Mouse (Mus musculus) limb, embryonic 14.5 days (tissue): Measurements from ENCODE around the gene Zfp740. TPM values are rescaled to one million over a fixed set of nuclear protein-coding genes. Genes with fewer than 3 reads are reported as not detected.

Experiments used
- ATAC-seq: fragments of 200-750 bp; cut with Nextera tagmentation; 2 replicates; pipeline ENCODE4 v1.8.0; 2017; ENCODE audit warnings: low read depth, moderate number of reproducible peaks, moderate TSS enrichment; ENCODE audit not compliant: low FRiP score
- DNase-seq: peaks from one replicate; pipeline ENCODE4 v3.0.0-alpha.2; 2015; ENCODE audit warnings: low spot score
- H3K27ac ChIP-seq: fragments of 300-500 bp; sonication (generic); replicated peaks from 2 replicates; pipeline ENCODE4 v1.5.1; 2014; ENCODE audit warnings: low read depth, mild to moderate bottlenecking, low read length, moderate library complexity, mixed read lengths
- H3K27me3 ChIP-seq: fragments of 300-500 bp; sonication (generic); 2 replicates; pipeline ENCODE4 v1.6.1; 2014; ENCODE audit warnings: low read length, mixed read lengths; ENCODE audit not compliant: control insufficient read depth, insufficient read depth
- H3K36me3 ChIP-seq: fragments of 300-500 bp; sonication (generic); 2 replicates; pipeline ENCODE4 v1.6.1; 2014; ENCODE audit warnings: mild to moderate bottlenecking, low read length, moderate library complexity, mixed read lengths; ENCODE audit not compliant: control insufficient read depth, insufficient read depth
- H3K4me1 ChIP-seq: fragments of 300-500 bp; sonication (generic); 2 replicates; pipeline ENCODE4 v1.6.1; 2014; ENCODE audit warnings: antibody characterized with exemption, low read length, mixed read lengths; ENCODE audit not compliant: control insufficient read depth, insufficient read depth
- H3K4me2 ChIP-seq: fragments of 300-500 bp; sonication (generic); replicated peaks from 2 replicates; pipeline ENCODE4 v1.6.1; 2014; ENCODE audit warnings: low read depth, mild to moderate bottlenecking, low read length, moderate library complexity; ENCODE audit not compliant: severe bottlenecking
- H3K4me3 ChIP-seq: fragments of 300-500 bp; sonication (generic); replicated peaks from 2 replicates; pipeline ENCODE4 v1.5.1; 2014; ENCODE audit warnings: low read length
- H3K9ac ChIP-seq: fragments of 300-500 bp; sonication (generic); 2 replicates; pipeline ENCODE4 v1.6.1; 2014; ENCODE audit warnings: mild to moderate bottlenecking, low read depth, low read length, moderate library complexity; ENCODE audit not compliant: severe bottlenecking
- H3K9me3 ChIP-seq: fragments of 300-500 bp; sonication (generic); 2 replicates; pipeline ENCODE4 v1.6.1; 2016; ENCODE audit warnings: low read length; ENCODE audit not compliant: control insufficient read depth
- POLR2A ChIP-seq: fragments of 200-500 bp; IDR thresholded peaks from 2 replicates; pipeline ENCODE4 v1.8.0; 2012; ENCODE audit warnings: inconsistent platforms, mild to moderate bottlenecking, moderate library complexity, borderline replicate concordance; ENCODE audit not compliant: insufficient read depth, insufficient read length; ENCODE audit errors: extremely low read depth
- WGBS: fragments of 180-500 bp; shearing (Covaris S2); extraction: QIAGEN DNeasy Blood & Tissue Kit; methylation state at CpG from one replicate; pipeline ENCODE4 v1.1.7; 2014; 5-methylcytosine and 5-hydroxymethylcytosine counted together
- polyA plus RNA-seq, 2 experiments: library from polyadenylated mRNA; depleted of rRNA in 1 of 2; stranded (reverse) in 1 of 2; unstranded in 1 of 2; fragments of >200 nt; fragmentation: Nextera tagmentation in 1 of 2; extraction: Ambion mirVana in 1 of 2; gene quantifications; 2 replicates each; pipeline versions ENCODE4 v1.2.1 to v1.2.3; 2012 to 2014

Gene Zfp740
- polyA plus RNA-seq, 2 experiments: 53.8 to 96.0 TPM

GRCm38 (mm10) chr15:102249967-102250366, 46.9 kb downstream of the Zfp740 start:
- H3K36me3 ChIP-seq: peaks cover 40% of the 10 kb centered on the region
- TF ChIP-seq POLR2A: no peak
- no peak for DNase-seq

GRCm38 (mm10) chr15:102250521-102250920, 47.5 kb downstream of the Zfp740 start:
- Histone ChIP-seq H3K4me1 (peaks cover 61% of the 10 kb centered on the region), H3K9me3 (no peaks in the 10 kb centered on the region), H3K4me2 (peak overlapping the region; percentile 94), H3K4me3 (peak overlapping the region; percentile 60), H3K9ac (no peak overlapping the region), H3K36me3 (peaks cover 40% of the 10 kb centered on the region), H3K27ac (peak overlapping the region; percentile 95), H3K27me3 (no peaks in the 10 kb centered on the region)
- no peak for DNase-seq
- WGBS: 55% methylated on average over 5 of the region's 5 CpGs
- TF ChIP-seq POLR2A: no peak
- ATAC-seq: no peak

More at GRCm38 (mm10) chr15:102249967-102250366, 46.9 kb downstream of the Zfp740 start:
- peak overlapping the region; percentile 95 for H3K27ac ChIP-seq
- peak overlapping the region; percentile 94 for H3K4me2 ChIP-seq
- peak overlapping the region; percentile 60 for H3K4me3 ChIP-seq
- no peak for ATAC-seq
- peaks cover 65% of the 10 kb centered on the region for H3K4me1 ChIP-seq
- H3K27me3 ChIP-seq: no peaks in the 10 kb centered on the region
- 24% methylated on average over 9 of the region's 9 CpGs for WGBS
- peak overlapping the region; percentile 18 for H3K9ac ChIP-seq
- H3K9me3 ChIP-seq: no peaks in the 10 kb centered on the region

- H3K4me3 ChIP-seq: peak overlapping the region; percentile 80
- H3K27ac ChIP-seq: peak overlapping the region; percentile 97
- WGBS: 25% methylated on average over 13 of the region's 14 CpGs
- DNase-seq (peak; percentile 65), ATAC-seq (peak; percentile 19; the same call in 1 of the 2 replicates)
- peaks cover 60% of the 10 kb centered on the region for H3K4me1 ChIP-seq
- H3K9me3 ChIP-seq: no peaks in the 10 kb centered on the region
- H3K27me3 ChIP-seq: no peaks in the 10 kb centered on the region
- peak overlapping the region; percentile 75 for H3K4me2 ChIP-seq
- peak overlapping the region; percentile 91 for H3K9ac ChIP-seq
- peaks cover 29% of the 10 kb centered on the region for H3K36me3 ChIP-seq
- TF ChIP-seq POLR2A: no peak
Observed at GRCm38 (mm10) chr15:102255547-102256255, 52.7 kb downstream of the Zfp740 start.

GRCm38 (mm10) chr15:102256431-102257201, 53.6 kb downstream of the Zfp740 start:
- 5% methylated on average over 22 of the region's 22 CpGs for WGBS
- TF ChIP-seq POLR2A: no peak

More at GRCm38 (mm10) chr15:102256431-102257201, 53.6 kb downstream of the Zfp740 start:
- DNase-seq (no peak), ATAC-seq (no peak)
- Histone ChIP-seq H3K27me3 (no peaks in the 10 kb centered on the region), H3K27ac (peak overlapping the region; percentile 97), H3K4me3 (peak overlapping the region; percentile 80), H3K36me3 (peaks cover 20% of the 10 kb centered on the region), H3K4me1 (peaks cover 54% of the 10 kb centered on the region), H3K9ac (peak overlapping the region; percentile 91), H3K4me2 (peak overlapping the region; percentile 75), H3K9me3 (no peaks in the 10 kb centered on the region)
